Mouse (Mus musculus) neural tube, embryonic 11.5 days (tissue): ENCODE results near the gene Tnfrsf8. TPM values are rescaled to one million over a fixed set of nuclear protein-coding genes. Genes with fewer than 3 reads are reported as not detected.

Experiments used
- ATAC-seq: fragments of 200-750 bp; cut with Nextera tagmentation; 2 replicates; pipeline ENCODE4 v1.8.0; 2017; ENCODE audit warnings: moderate number of reproducible peaks, mild to moderate bottlenecking, moderate TSS enrichment, moderate library complexity; ENCODE audit not compliant: insufficient read depth, low FRiP score, low TSS enrichment
- DNase-seq: peaks from one replicate; pipeline ENCODE4 v3.0.0-alpha.2; 2015; ENCODE audit warnings: low spot score
- H3K27ac ChIP-seq: fragments of 300-500 bp; sonication (generic); 2 replicates; pipeline ENCODE4 v1.5.1; 2014; ENCODE audit warnings: low read depth, mild to moderate bottlenecking, low read length
- H3K27me3 ChIP-seq: fragments of 300-500 bp; sonication (generic); 2 replicates; pipeline ENCODE4 v1.6.1; 2014; ENCODE audit warnings: mild to moderate bottlenecking, low read length, mixed read lengths; ENCODE audit not compliant: control insufficient read depth, insufficient read depth
- H3K36me3 ChIP-seq: fragments of 300-500 bp; sonication (generic); 2 replicates; pipeline ENCODE4 v1.6.1; 2014; ENCODE audit warnings: mild to moderate bottlenecking, low read length, moderate library complexity, mixed read lengths; ENCODE audit not compliant: control insufficient read depth, insufficient read depth
- H3K4me1 ChIP-seq: fragments of 300-500 bp; sonication (generic); 2 replicates; pipeline ENCODE4 v1.6.1; 2014; ENCODE audit warnings: low read length, mixed read lengths; ENCODE audit not compliant: control insufficient read depth, insufficient read depth
- H3K4me2 ChIP-seq: fragments of 300-500 bp; sonication (generic); 2 replicates; pipeline ENCODE4 v1.6.1; 2014; ENCODE audit warnings: low read depth, mild to moderate bottlenecking, moderate library complexity
- H3K4me3 ChIP-seq: fragments of 300-500 bp; sonication (generic); 2 replicates; pipeline ENCODE4 v1.5.1; 2014; ENCODE audit warnings: low read depth, low read length
- H3K9ac ChIP-seq: fragments of 300-500 bp; sonication (generic); 2 replicates; pipeline ENCODE4 v1.6.1; 2014; ENCODE audit warnings: mild to moderate bottlenecking, low read length
- H3K9me3 ChIP-seq: fragments of 300-500 bp; sonication (generic); 2 replicates; pipeline ENCODE4 v1.6.1; 2016; ENCODE audit warnings: low read length; ENCODE audit not compliant: control insufficient read depth
- WGBS: fragments of 180-500 bp; shearing (Covaris S2); extraction: QIAGEN DNeasy Blood & Tissue Kit; methylation state at CpG from one replicate; pipeline ENCODE4 v1.1.7; 2014; 5-methylcytosine and 5-hydroxymethylcytosine counted together
- polyA plus RNA-seq: library from polyadenylated mRNA; unstranded; fragments of >200 nt; fragmentation: Nextera tagmentation; extraction: Ambion mirVana; gene quantifications from 2 replicates; pipeline ENCODE4 v1.2.1, GENCODE M21; 2014

Tnfrsf8 gene
- polyA plus RNA-seq, 1 experiment from 2014 or later: 0.21 TPM

GRCm38 (mm10) chr4:145337906-145338858 is 23.2 kb upstream of the Tnfrsf8 start:
- Histone ChIP-seq H3K4me3 (no peak overlapping the region), H3K4me1 (no peaks in the 10 kb centered on the region), H3K9ac (no peak overlapping the region), H3K9me3 (no peaks in the 10 kb centered on the region), H3K36me3 (no peaks in the 10 kb centered on the region), H3K4me2 (no peak overlapping the region), H3K27me3 (no peaks in the 10 kb centered on the region), H3K27ac (no peak overlapping the region)
- WGBS: 84% methylated on average over 9 of the region's 9 CpGs
- no peak for DNase-seq
- ATAC-seq: no peak

GRCm38 (mm10) chr4:145336587-145336986 is 21.6 kb upstream of the Tnfrsf8 start:
- Histone ChIP-seq H3K4me1 (no peaks in the 10 kb centered on the region), H3K36me3 (no peaks in the 10 kb centered on the region), H3K9ac (no peak overlapping the region), H3K27ac (no peak overlapping the region), H3K4me2 (no peak overlapping the region), H3K9me3 (no peaks in the 10 kb centered on the region), H3K27me3 (no peaks in the 10 kb centered on the region), H3K4me3 (no peak overlapping the region)
- DNase-seq (no peak), ATAC-seq (no peak)
- WGBS: 90% methylated on average over 5 of the region's 5 CpGs

GRCm38 (mm10) chr4:145336019-145336418 is 21.1 kb upstream of the Tnfrsf8 start:
- Histone ChIP-seq H3K27ac (no peak overlapping the region), H3K4me3 (no peak overlapping the region), H3K36me3 (no peaks in the 10 kb centered on the region), H3K4me1 (no peaks in the 10 kb centered on the region), H3K4me2 (no peak overlapping the region), H3K9me3 (no peaks in the 10 kb centered on the region), H3K9ac (no peak overlapping the region), H3K27me3 (no peaks in the 10 kb centered on the region)
- DNase-seq (no peak), ATAC-seq (no peak)
- WGBS: 83% methylated on average over 1 of the region's 1 CpGs

GRCm38 (mm10) chr4:145323631-145324030 is 8.7 kb upstream of the Tnfrsf8 start:
- no peaks in the 10 kb centered on the region for H3K36me3 ChIP-seq
- WGBS: 74% methylated on average over 3 of the region's 3 CpGs

GRCm38 (mm10) chr4:145322995-145323627 is 8.1 kb upstream of the Tnfrsf8 start:
- no peaks in the 10 kb centered on the region for H3K36me3 ChIP-seq
- no peak for ATAC-seq
- no peak overlapping the region for H3K4me2 ChIP-seq
- DNase-seq: no peak
- no peak overlapping the region for H3K9ac ChIP-seq
- H3K27ac ChIP-seq: no peak overlapping the region
- H3K27me3 ChIP-seq: no peaks in the 10 kb centered on the region
- H3K4me3 ChIP-seq: no peak overlapping the region
- H3K4me1 ChIP-seq: no peaks in the 10 kb centered on the region
- H3K9me3 ChIP-seq: no peaks in the 10 kb centered on the region
- 83% methylated on average over 8 of the region's 8 CpGs for WGBS

More at GRCm38 (mm10) chr4:145323631-145324030, 8.7 kb upstream of the Tnfrsf8 start:
- ATAC-seq: no peak
- no peak for DNase-seq
- H3K27ac ChIP-seq: no peak overlapping the region
- no peaks in the 10 kb centered on the region for H3K4me1 ChIP-seq
- no peaks in the 10 kb centered on the region for H3K27me3 ChIP-seq
- H3K9me3 ChIP-seq: no peaks in the 10 kb centered on the region
- no peak overlapping the region for H3K9ac ChIP-seq
- H3K4me2 ChIP-seq: no peak overlapping the region
- no peak overlapping the region for H3K4me3 ChIP-seq

- DNase-seq (no peak), ATAC-seq (no peak)
- no peak overlapping the region for H3K27ac ChIP-seq
- no peaks in the 10 kb centered on the region for H3K36me3 ChIP-seq
- WGBS: 90% methylated on average over 5 of the region's 5 CpGs
- no peak overlapping the region for H3K4me2 ChIP-seq
- no peaks in the 10 kb centered on the region for H3K9me3 ChIP-seq
- no peaks in the 10 kb centered on the region for H3K4me1 ChIP-seq
- no peak overlapping the region for H3K4me3 ChIP-seq
- no peak overlapping the region for H3K9ac ChIP-seq
- H3K27me3 ChIP-seq: no peaks in the 10 kb centered on the region
These were observed 7.2 kb upstream of the Tnfrsf8 start for GRCm38 (mm10) chr4:145322211-145322610.

- no peaks in the 10 kb centered on the region for H3K9me3 ChIP-seq
- no peak for DNase-seq
- H3K27me3 ChIP-seq: no peaks in the 10 kb centered on the region
- no peak for ATAC-seq
- WGBS: 76% methylated on average over 4 of the region's 4 CpGs
- H3K4me1 ChIP-seq: no peaks in the 10 kb centered on the region
- no peak overlapping the region for H3K4me3 ChIP-seq
- H3K4me2 ChIP-seq: no peak overlapping the region
- H3K9ac ChIP-seq: no peak overlapping the region
- no peak overlapping the region for H3K27ac ChIP-seq
- H3K36me3 ChIP-seq: no peaks in the 10 kb centered on the region
These were observed 5.7 kb upstream of the Tnfrsf8 start for GRCm38 (mm10) chr4:145320624-145321023.

GRCm38 (mm10) chr4:145319274-145320226 is 4.6 kb upstream of the Tnfrsf8 start:
- no peak overlapping the region for H3K4me2 ChIP-seq
- no peak overlapping the region for H3K4me3 ChIP-seq
- ATAC-seq: no peak
- no peaks in the 10 kb centered on the region for H3K4me1 ChIP-seq
- H3K27me3 ChIP-seq: peaks cover 3% of the 10 kb centered on the region; the same call in 1 of the 2 replicates
- H3K9ac ChIP-seq: no peak overlapping the region
- no peak overlapping the region for H3K27ac ChIP-seq
- 70% methylated on average over 4 of the region's 4 CpGs for WGBS
- no peaks in the 10 kb centered on the region for H3K9me3 ChIP-seq
- H3K36me3 ChIP-seq: no peaks in the 10 kb centered on the region
- no peak for DNase-seq
